Mouse (Mus musculus) midbrain, embryonic 12.5 days (tissue): ENCODE data around the gene Oas1d. TPM values are rescaled to one million over a fixed set of nuclear protein-coding genes. Genes with fewer than 3 reads are reported as not detected.
"Not testable (repeated sequence)": the region's sequence is repeated elsewhere in the genome, so short reads cannot be mapped to it uniquely, and the experiment has no call there.

Experiments used
- ATAC-seq: fragments of 200-750 bp; cut with Nextera tagmentation; 2 replicates; pipeline ENCODE4 v1.8.0; 2017; ENCODE audit warnings: low read depth, moderate TSS enrichment, moderate library complexity; ENCODE audit not compliant: low FRiP score
- H3K27ac ChIP-seq: fragments of 300-500 bp; sonication (generic); replicated peaks from 2 replicates; pipeline ENCODE4 v1.5.1; 2016; ENCODE audit warnings: mild to moderate bottlenecking
- H3K27me3 ChIP-seq: fragments of 300-500 bp; sonication (generic); 2 replicates; pipeline ENCODE4 v1.6.1; 2016; ENCODE audit warnings: mild to moderate bottlenecking
- H3K36me3 ChIP-seq: fragments of 300-500 bp; sonication (generic); 2 replicates; pipeline ENCODE4 v1.6.1; 2016
- H3K4me1 ChIP-seq: fragments of 300-500 bp; sonication (generic); 2 replicates; pipeline ENCODE4 v1.6.1; 2016
- H3K4me2 ChIP-seq: fragments of 300-500 bp; sonication (generic); replicated peaks from 2 replicates; pipeline ENCODE4 v1.6.1; 2016; ENCODE audit warnings: mild to moderate bottlenecking, moderate library complexity
- H3K4me3 ChIP-seq: fragments of 300-500 bp; sonication (generic); 2 replicates; pipeline ENCODE4 v1.5.1; 2016; ENCODE audit warnings: mild to moderate bottlenecking
- H3K9ac ChIP-seq: fragments of 300-500 bp; sonication (generic); replicated peaks from 2 replicates; pipeline ENCODE4 v1.6.1; 2016; ENCODE audit warnings: mild to moderate bottlenecking, moderate library complexity
- H3K9me3 ChIP-seq: fragments of 300-500 bp; sonication (generic); 2 replicates; pipeline ENCODE4 v1.6.1; 2016; ENCODE audit warnings: mild to moderate bottlenecking
- WGBS: fragments of 180-500 bp; shearing (Covaris S2); methylation state at CpG from one replicate; pipeline ENCODE4 v1.1.7; 2016; 5-methylcytosine and 5-hydroxymethylcytosine counted together
- polyA plus RNA-seq: library from polyadenylated mRNA; unstranded; fragments of >200 nt; fragmentation: Nextera tagmentation; extraction: Ambion mirVana; gene quantifications from 2 replicates; pipeline ENCODE4 v1.2.1, GENCODE M21; 2016

Oas1d gene
- polyA plus RNA-seq, 1 experiment from 2014 or later = not detected

- Histone ChIP-seq H3K36me3 (no peaks in the 10 kb centered on the region), H3K27me3 (no peaks in the 10 kb centered on the region), H3K4me2 (no peak overlapping the region), H3K4me3 (no peak overlapping the region), H3K4me1 (no peaks in the 10 kb centered on the region), H3K27ac (no peak overlapping the region), H3K9ac (no peak overlapping the region), H3K9me3 (no peaks in the 10 kb centered on the region)
- 57% methylated on average over 7 of the region's 7 CpGs for WGBS
- no peak for ATAC-seq
Observed at GRCm38 (mm10) chr5:120908196-120908920, 6.0 kb upstream of the Oas1d start.

- H3K4me3 ChIP-seq, H3K27ac ChIP-seq, H3K36me3 ChIP-seq, H3K9ac ChIP-seq, H3K4me1 ChIP-seq, H3K27me3 ChIP-seq, H3K4me2 ChIP-seq, H3K9me3 ChIP-seq, ATAC-seq: not testable (repeated sequence)
- 75% methylated on average over 2 of the region's 2 CpGs for WGBS
Observed at GRCm38 (mm10) chr5:120919156-120919935, 5.0 kb downstream of the Oas1d start.

- no peak for ATAC-seq
Observed at GRCm38 (mm10) chr5:120920296-120920695, 6.0 kb downstream of the Oas1d start.

GRCm38 (mm10) chr5:120923969-120924368 is 9.6 kb downstream of the Oas1d start:
- no peak overlapping the region for H3K9ac ChIP-seq
- no peaks in the 10 kb centered on the region for H3K27me3 ChIP-seq
- no peaks in the 10 kb centered on the region for H3K9me3 ChIP-seq
- H3K4me3 ChIP-seq = no peak overlapping the region
- no peak overlapping the region for H3K4me2 ChIP-seq
- H3K36me3 ChIP-seq = no peaks in the 10 kb centered on the region
- WGBS = 83% methylated on average over 4 of the region's 4 CpGs
- ATAC-seq = no peak
- no peak overlapping the region for H3K27ac ChIP-seq
- no peaks in the 10 kb centered on the region for H3K4me1 ChIP-seq

More at GRCm38 (mm10) chr5:120920296-120920695, 6.0 kb downstream of the Oas1d start:
- H3K36me3 ChIP-seq = no peaks in the 10 kb centered on the region
- no peaks in the 10 kb centered on the region for H3K9me3 ChIP-seq
- no peaks in the 10 kb centered on the region for H3K4me1 ChIP-seq
- H3K27me3 ChIP-seq = no peaks in the 10 kb centered on the region
- no peak overlapping the region for H3K27ac ChIP-seq
- 83% methylated on average over 3 of the region's 3 CpGs for WGBS
- H3K4me3 ChIP-seq = no peak overlapping the region
- no peak overlapping the region for H3K9ac ChIP-seq
- H3K4me2 ChIP-seq = no peak overlapping the region

GRCm38 (mm10) chr5:120924520-120924919 is 10.2 kb downstream of the Oas1d start:
- WGBS = 80% methylated on average over 4 of the region's 4 CpGs
- not testable (repeated sequence) for H3K36me3 ChIP-seq, H3K27me3 ChIP-seq, H3K4me2 ChIP-seq, H3K9ac ChIP-seq, ATAC-seq, H3K27ac ChIP-seq, H3K9me3 ChIP-seq, H3K4me1 ChIP-seq, H3K4me3 ChIP-seq

- H3K4me2 ChIP-seq, H3K4me1 ChIP-seq, H3K27ac ChIP-seq, H3K27me3 ChIP-seq, H3K4me3 ChIP-seq, H3K9me3 ChIP-seq, H3K9ac ChIP-seq, ATAC-seq, H3K36me3 ChIP-seq: not testable (repeated sequence)
- 81% methylated on average over 2 of the region's 2 CpGs for WGBS
Observed at GRCm38 (mm10) chr5:120926311-120926710, 12.0 kb downstream of the Oas1d start.

- no peaks in the 10 kb centered on the region for H3K9me3 ChIP-seq
- H3K4me3 ChIP-seq = no peak overlapping the region
- no peak overlapping the region for H3K4me2 ChIP-seq
- no peaks in the 10 kb centered on the region for H3K4me1 ChIP-seq
- 8% methylated on average over 1 of the region's 1 CpGs for WGBS
- H3K27ac ChIP-seq = no peak overlapping the region
- no peaks in the 10 kb centered on the region for H3K36me3 ChIP-seq
- no peak for ATAC-seq
- H3K27me3 ChIP-seq = no peaks in the 10 kb centered on the region
- no peak overlapping the region for H3K9ac ChIP-seq
Observed at GRCm38 (mm10) chr5:120927036-120927435, 12.7 kb downstream of the Oas1d start.

GRCm38 (mm10) chr5:120933966-120934365 is 19.6 kb downstream of the Oas1d start:
- Histone ChIP-seq H3K27ac (no peak overlapping the region), H3K27me3 (no peaks in the 10 kb centered on the region), H3K9ac (no peak overlapping the region), H3K4me1 (no peaks in the 10 kb centered on the region), H3K36me3 (no peaks in the 10 kb centered on the region), H3K9me3 (no peaks in the 10 kb centered on the region), H3K4me2 (no peak overlapping the region), H3K4me3 (no peak overlapping the region)
- no peak for ATAC-seq
- 16% methylated on average over 5 of the region's 5 CpGs for WGBS

GRCm38 (mm10) chr5:120937841-120938240 is 23.5 kb downstream of the Oas1d start:
- H3K4me1 ChIP-seq = no peaks in the 10 kb centered on the region
- no peaks in the 10 kb centered on the region for H3K27me3 ChIP-seq
- H3K9me3 ChIP-seq = no peaks in the 10 kb centered on the region
- H3K9ac ChIP-seq = no peak overlapping the region
- H3K27ac ChIP-seq = no peak overlapping the region
- H3K36me3 ChIP-seq = no peaks in the 10 kb centered on the region
- H3K4me3 ChIP-seq = no peak overlapping the region
- H3K4me2 ChIP-seq = no peak overlapping the region
- 77% methylated on average over 4 of the region's 4 CpGs for WGBS
- no peak for ATAC-seq

- Histone ChIP-seq H3K4me2 (no peak overlapping the region), H3K27me3 (no peaks in the 10 kb centered on the region), H3K36me3 (no peaks in the 10 kb centered on the region), H3K9ac (no peak overlapping the region), H3K4me1 (no peaks in the 10 kb centered on the region), H3K9me3 (no peaks in the 10 kb centered on the region), H3K4me3 (no peak overlapping the region), H3K27ac (no peak overlapping the region)
- ATAC-seq = no peak
- 51% methylated on average over 8 of the region's 8 CpGs for WGBS
Observed at GRCm38 (mm10) chr5:120938586-120938985, 24.2 kb downstream of the Oas1d start.

- H3K9ac ChIP-seq = no peak overlapping the region
- no peak overlapping the region for H3K27ac ChIP-seq
- ATAC-seq = no peak
- H3K36me3 ChIP-seq = no peaks in the 10 kb centered on the region
- H3K4me1 ChIP-seq = no peaks in the 10 kb centered on the region
- H3K9me3 ChIP-seq = no peaks in the 10 kb centered on the region
- no peaks in the 10 kb centered on the region for H3K27me3 ChIP-seq
- no peak overlapping the region for H3K4me3 ChIP-seq
- WGBS = 74% methylated on average over 10 of the region's 10 CpGs
- H3K4me2 ChIP-seq = no peak overlapping the region
Observed at GRCm38 (mm10) chr5:120942076-120942475, 27.7 kb downstream of the Oas1d start.

GRCm38 (mm10) chr5:120952242-120952770 is 38.0 kb downstream of the Oas1d start:
- H3K27me3 ChIP-seq = no peaks in the 10 kb centered on the region; the same call in none of the 2 replicates
- no peak overlapping the region for H3K4me2 ChIP-seq
- no peak overlapping the region for H3K4me3 ChIP-seq
- no peaks in the 10 kb centered on the region for H3K36me3 ChIP-seq
- H3K9ac ChIP-seq = no peak overlapping the region
- no peak for ATAC-seq
- H3K9me3 ChIP-seq = no peaks in the 10 kb centered on the region
- 0 out of 2 replicates have a peak, but pooled peaks cover 5% of the 10 kb centered on the region for H3K4me1 ChIP-seq
- H3K27ac ChIP-seq = no peak overlapping the region
- WGBS = 75% methylated on average over 10 of the region's 10 CpGs
